Mouse (Mus musculus) E14TG2a.4 (cell line): ENCODE measurements around the gene Foxn2.

Experiments used
- CTCF ChIP-seq: conservative IDR thresholded peaks from 2 replicates; pipeline ENCODE4 v1.5.1; 2014; ENCODE audit warnings: low read length
- NANOG ChIP-seq: IDR thresholded peaks from 2 replicates; pipeline ENCODE4 v1.6.1; 2014; ENCODE audit warnings: borderline replicate concordance, low read length, mixed read lengths
- POU5F1 ChIP-seq: IDR thresholded peaks from 2 replicates; pipeline ENCODE4 v1.6.1; 2014; ENCODE audit warnings: low read length, borderline replicate concordance

DNA sequence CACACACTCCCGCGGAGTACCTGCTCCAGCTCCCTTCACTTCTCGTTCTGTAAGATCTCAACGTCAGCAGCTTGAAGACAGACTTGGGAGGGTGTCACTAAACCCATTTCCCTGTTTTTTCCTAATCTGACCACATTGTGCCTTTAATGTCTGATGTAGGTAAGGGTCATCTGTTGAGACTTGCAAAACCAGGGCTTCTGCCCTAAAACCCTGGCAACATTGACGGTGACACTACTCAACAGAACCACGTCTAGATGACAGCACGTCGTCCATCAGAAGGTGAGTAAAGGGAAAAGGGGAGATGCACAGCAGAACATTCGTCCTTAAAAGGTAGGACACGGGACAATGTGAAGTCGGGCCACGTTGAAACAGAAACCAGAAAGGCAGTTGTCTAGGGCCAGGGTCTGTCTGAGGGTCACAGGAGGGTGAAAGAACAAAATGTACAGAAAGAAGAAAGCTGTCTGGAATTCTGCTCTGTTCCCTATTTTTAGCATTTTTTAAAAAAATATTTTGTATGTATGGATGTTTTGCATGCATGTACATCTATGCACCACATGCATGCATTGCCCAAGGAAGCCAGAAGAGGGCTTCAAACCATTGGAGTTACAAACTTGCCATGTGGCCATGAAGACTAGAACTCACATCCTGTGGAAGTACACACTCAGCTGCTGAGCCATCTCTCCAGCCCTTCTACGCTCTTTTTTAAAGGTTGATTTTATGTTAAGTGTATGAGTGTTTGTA, 51.0 kb downstream of the Foxn2 start:
- no peak for TF ChIP-seq NANOG
- no peak for TF ChIP-seq CTCF
- no peak for TF ChIP-seq POU5F1
